Mouse (Mus musculus) forebrain, postnatal 0 days (tissue): ENCODE results near the gene Cd300e. TPM values are rescaled to one million over a fixed set of nuclear protein-coding genes. Genes with fewer than 3 reads are reported as not detected.

ENCODE experiments used
- ATAC-seq: fragments of 200-750 bp; cut with Nextera tagmentation; 2 replicates; pipeline ENCODE4 v1.8.0; 2017; ENCODE audit warnings: mild to moderate bottlenecking, moderate library complexity
- DNase-seq: peaks from one replicate; pipeline ENCODE4 v3.0.0-alpha.2; 2015
- H3K27ac ChIP-seq: fragments of 300-500 bp; sonication (generic); 2 replicates; pipeline ENCODE4 v1.5.1; 2014; ENCODE audit warnings: low read depth, mild to moderate bottlenecking, antibody characterized with exemption, low read length, moderate library complexity, mixed read lengths
- H3K27me3 ChIP-seq: fragments of 300-500 bp; sonication (generic); 2 replicates; pipeline ENCODE4 v1.6.1; 2014; ENCODE audit warnings: mild to moderate bottlenecking, low read length, mixed read lengths; ENCODE audit not compliant: insufficient read depth
- H3K36me3 ChIP-seq: fragments of 300-500 bp; sonication (generic); 2 replicates; pipeline ENCODE4 v1.6.1; 2014; ENCODE audit warnings: mild to moderate bottlenecking, moderate library complexity; ENCODE audit not compliant: insufficient read depth
- H3K4me1 ChIP-seq: fragments of 300-500 bp; sonication (generic); 2 replicates; pipeline ENCODE4 v1.6.1; 2014; ENCODE audit warnings: antibody characterized with exemption; ENCODE audit not compliant: insufficient read depth
- H3K4me2 ChIP-seq: fragments of 300-500 bp; sonication (generic); 2 replicates; pipeline ENCODE4 v1.6.1; 2014; ENCODE audit warnings: low read depth, mild to moderate bottlenecking, moderate library complexity
- H3K4me3 ChIP-seq: fragments of 300-500 bp; sonication (generic); 2 replicates; pipeline ENCODE4 v1.5.1; 2014; ENCODE audit warnings: low read depth, low read length, mixed read lengths
- H3K9ac ChIP-seq: fragments of 300-500 bp; sonication (generic); 2 replicates; pipeline ENCODE4 v1.6.1; 2014; ENCODE audit warnings: mild to moderate bottlenecking
- H3K9me3 ChIP-seq: fragments of 300-500 bp; sonication (generic); 2 replicates; pipeline ENCODE4 v1.6.1; 2016; ENCODE audit warnings: low read length
- CTCF ChIP-seq: sonication (generic); IDR thresholded peaks from 2 replicates; pipeline ENCODE4 v1.5.1; 2016; ENCODE audit warnings: antibody characterized with exemption, control low read depth, low read depth
- WGBS: fragments of 180-500 bp; shearing (Covaris S2); extraction: QIAGEN DNeasy Blood & Tissue Kit; methylation state at CpG from one replicate; pipeline ENCODE4 v1.1.7; 2014; 5-methylcytosine and 5-hydroxymethylcytosine counted together
- polyA plus RNA-seq: library from polyadenylated mRNA; unstranded; fragments of >200 nt; fragmentation: Nextera tagmentation; extraction: Ambion mirVana; gene quantifications from 2 replicates; pipeline ENCODE4 v1.2.1, GENCODE M21; 2015
- total RNA-seq: library from RNA; depleted of rRNA; stranded (reverse); fragments of >200 nt; gene quantifications from 2 replicates; pipeline ENCODE4 v1.2.3, GENCODE M21; 2014; rRNA removed

The Cd300e gene
- total and polyA plus RNA-seq, 2 experiments from 2014 or later = not detected

- Histone ChIP-seq H3K27me3 (no peaks in the 10 kb centered on the region), H3K27ac (no peak overlapping the region), H3K4me3 (no peak overlapping the region), H3K9ac (no peak overlapping the region), H3K4me1 (no peaks in the 10 kb centered on the region), H3K9me3 (no peaks in the 10 kb centered on the region), H3K36me3 (no peaks in the 10 kb centered on the region), H3K4me2 (no peak overlapping the region)
- ATAC-seq = no peak
- 91% methylated on average over 5 of the region's 5 CpGs for WGBS
- TF ChIP-seq CTCF = no peak
- no peak for DNase-seq
Measured at GRCm38 (mm10) chr11:115004070-115004469, 57.9 kb downstream of the Cd300e start.

Other genes starting within 250 kb of the Cd300e start
- gene Gprc5c, start 211.0 kb downstream of the Cd300e start, total RNA-seq = 4.4 and 7.9 TPM in 2 replicates
- 5.5 and 5.8 TPM in 2 replicates for gene Gprc5c, start 211.0 kb downstream of the Cd300e start, polyA plus RNA-seq
- gene Cd300a, start 172.1 kb downstream of the Cd300e start, total RNA-seq = 0.86 and 1.0 TPM in 2 replicates
- gene Cd300a, start 172.1 kb downstream of the Cd300e start, polyA plus RNA-seq = 1.1 and 1.4 TPM in 2 replicates
- not detected in 2 replicates for gene Cd300lb, start 127.8 kb downstream of the Cd300e start, total RNA-seq
- not detected in 2 replicates for gene Cd300lb, start 127.8 kb downstream of the Cd300e start, polyA plus RNA-seq
- not detected in 2 replicates for gene Cd300c, start 93.0 kb downstream of the Cd300e start, total RNA-seq
- gene Cd300c, start 93.0 kb downstream of the Cd300e start, polyA plus RNA-seq = not detected in 2 replicates
- 0.10 TPM in 1 of 2 replicates, not detected in the other for gene Cd300ld, start 72.3 kb downstream of the Cd300e start, total RNA-seq
- 0.06 TPM in 1 of 2 replicates, not detected in the other for gene Cd300ld, start 72.3 kb downstream of the Cd300e start, polyA plus RNA-seq
- 1.5 TPM in 2 replicates for gene Cd300c2, start 60.3 kb downstream of the Cd300e start, total RNA-seq
- gene Cd300c2, start 60.3 kb downstream of the Cd300e start, polyA plus RNA-seq = 2.5 and 2.8 TPM in 2 replicates
- gene Cd300ld2, start 46.0 kb downstream of the Cd300e start, total RNA-seq = not detected in 2 replicates
- not detected in 2 replicates for gene Cd300ld2, start 46.0 kb downstream of the Cd300e start, polyA plus RNA-seq
- not detected in 2 replicates for gene Cd300ld4, start 35.2 kb downstream of the Cd300e start, total RNA-seq
- not detected in 2 replicates for gene Cd300ld4, start 35.2 kb downstream of the Cd300e start, polyA plus RNA-seq
- not detected in 2 replicates for gene Cd300ld5, start 24.4 kb downstream of the Cd300e start, total RNA-seq
- not detected in 2 replicates for gene Cd300ld5, start 24.4 kb downstream of the Cd300e start, polyA plus RNA-seq
- gene Cd300ld3, start 13.8 kb downstream of the Cd300e start, total RNA-seq = not detected in 2 replicates
- not detected in 2 replicates for gene Cd300ld3, start 13.8 kb downstream of the Cd300e start, polyA plus RNA-seq
- 0.38 and 0.57 TPM in 2 replicates for gene Rab37, start 29.3 kb upstream of the Cd300e start, total RNA-seq
- gene Rab37, start 29.3 kb upstream of the Cd300e start, polyA plus RNA-seq = 0.82 and 0.84 TPM in 2 replicates
- gene Cd300lf, start 71.8 kb upstream of the Cd300e start, total RNA-seq = 0.24 TPM in 1 of 2 replicates, not detected in the other
- 0.05 and 0.18 TPM in 2 replicates for gene Cd300lf, start 71.8 kb upstream of the Cd300e start, polyA plus RNA-seq
- gene Slc9a3r1, start 101.2 kb upstream of the Cd300e start, total RNA-seq = 44.2 and 48.5 TPM in 2 replicates
- 68.4 and 73.9 TPM in 2 replicates for gene Slc9a3r1, start 101.2 kb upstream of the Cd300e start, polyA plus RNA-seq
- 5.4 and 7.6 TPM in 2 replicates for gene Tmem104, start 125.3 kb upstream of the Cd300e start, total RNA-seq
- 8.8 and 9.9 TPM in 2 replicates for gene Tmem104, start 125.3 kb upstream of the Cd300e start, polyA plus RNA-seq
- 19.2 and 20.3 TPM in 2 replicates for gene Nat9, start 125.7 kb upstream of the Cd300e start, total RNA-seq
- 17.7 and 18.6 TPM in 2 replicates for gene Nat9, start 125.7 kb upstream of the Cd300e start, polyA plus RNA-seq
- gene Grin2c, start 205.1 kb upstream of the Cd300e start, total RNA-seq = 1.5 and 1.6 TPM in 2 replicates
- gene Grin2c, start 205.1 kb upstream of the Cd300e start, polyA plus RNA-seq = 0.35 and 0.48 TPM in 2 replicates
- gene Fdxr, start 214.9 kb upstream of the Cd300e start, total RNA-seq = 18.6 and 26.2 TPM in 2 replicates
- gene Fdxr, start 214.9 kb upstream of the Cd300e start, polyA plus RNA-seq = 14.0 and 16.4 TPM in 2 replicates
- 3.8 and 6.5 TPM in 2 replicates for gene Fads6, start 235.5 kb upstream of the Cd300e start, total RNA-seq
- 0.47 and 0.48 TPM in 2 replicates for gene Fads6, start 235.5 kb upstream of the Cd300e start, polyA plus RNA-seq
- 0.15 TPM in 1 of 2 replicates, not detected in the other for gene Otop2, start 245.0 kb upstream of the Cd300e start, total RNA-seq
- 0.10 and 0.13 TPM in 2 replicates for gene Otop2, start 245.0 kb upstream of the Cd300e start, polyA plus RNA-seq